Mouse (Mus musculus): Measurements from ENCODE around the gene Zcchc13. TPM values are rescaled to one million over a fixed set of nuclear protein-coding genes. Genes with fewer than 3 reads are reported as not detected.

Zcchc13 gene
- total RNA-seq (2023; ENCODE audit: inconsistent age) = not detected in 4 replicates

DNA sequence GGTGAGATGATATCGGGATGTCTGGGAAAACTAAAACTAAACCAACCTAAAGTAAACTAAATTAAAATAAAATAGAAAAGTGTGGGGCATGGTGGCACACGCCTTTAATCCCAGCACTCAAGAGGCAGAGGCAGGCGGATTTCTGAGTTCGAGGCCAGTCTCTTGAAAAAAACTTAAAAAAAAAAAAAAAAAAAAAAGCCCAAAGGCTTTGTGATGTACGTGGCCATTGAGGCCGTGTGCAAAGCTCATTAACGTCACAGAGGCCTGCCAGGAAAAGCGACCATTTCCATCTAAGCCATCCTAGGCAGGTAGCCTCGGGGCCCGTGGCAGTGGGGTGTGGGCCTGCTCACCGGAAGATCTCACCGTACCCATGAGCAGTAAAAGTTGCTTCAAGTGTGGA, at the start of gene Zcchc13:
TSS of gene Zcchc13 (plus strand) at position 284 of the 400 bp plus-strand sequence.

Other genes starting within 250 kb of the Zcchc13 start
- gene Tsx, start 216.1 kb upstream of the Zcchc13 start, total RNA-seq (2023; ENCODE audit: inconsistent age) = not detected in 4 replicates
- gene Gm26992, start 208.6 kb upstream of the Zcchc13 start, total RNA-seq (2023; ENCODE audit: inconsistent age) = not detected in 4 replicates
- gene Slc16a2, start 191.4 kb downstream of the Zcchc13 start, total RNA-seq (2023; ENCODE audit: inconsistent age) = not detected in 4 replicates

All from B cell, adult (primary cell).